Mouse (Mus musculus) spleen, adult 2 months (tissue): ENCODE measurements around the gene Morn3. TPM values are rescaled to one million over a fixed set of nuclear protein-coding genes. Genes with fewer than 3 reads are reported as not detected.

Experiments
- DNase-seq, 2 experiments: peaks; one replicate each; pipeline versions ENCODE4 v3.0.0 to v3.0.0-alpha.2; 2012 to 2021; ENCODE audit warnings: low spot score in 2 of 2, low read depth in 1 of 2
- H3K27ac ChIP-seq: fragments of 200-500 bp; 2 replicates; pipeline ENCODE4 v1.5.1; 2012; ENCODE audit warnings: low read length, inconsistent platforms; ENCODE audit not compliant: insufficient read depth
- H3K27me3 ChIP-seq: fragments of 200-500 bp; 2 replicates; pipeline ENCODE4 v1.6.1; 2012; ENCODE audit warnings: mild to moderate bottlenecking, moderate library complexity, low read length, inconsistent platforms; ENCODE audit not compliant: control insufficient read depth, insufficient read depth
- H3K36me3 ChIP-seq: fragments of 200-500 bp; 2 replicates; pipeline ENCODE4 v1.6.1; 2012; ENCODE audit warnings: mild to moderate bottlenecking, low read length, inconsistent platforms; ENCODE audit not compliant: control insufficient read depth, insufficient read depth
- H3K4me1 ChIP-seq: fragments of 200-500 bp; 2 replicates; pipeline ENCODE4 v1.6.1; 2011; ENCODE audit warnings: inconsistent platforms; ENCODE audit not compliant: control insufficient read depth, insufficient read depth, insufficient read length
- H3K4me3 ChIP-seq: fragments of 200-500 bp; 2 replicates; pipeline ENCODE4 v1.5.1; 2011; ENCODE audit warnings: mild to moderate bottlenecking, inconsistent platforms; ENCODE audit not compliant: insufficient read depth, insufficient read length; ENCODE audit errors: extremely low read depth
- CTCF ChIP-seq: fragments of 200-500 bp; IDR thresholded peaks from 2 replicates; pipeline ENCODE4 v1.5.1; 2011; ENCODE audit warnings: mild to moderate bottlenecking, inconsistent platforms; ENCODE audit not compliant: insufficient read depth, insufficient read length, insufficient replicate concordance; ENCODE audit errors: extremely low read depth
- POLR2A ChIP-seq: fragments of 200-500 bp; IDR thresholded peaks from 2 replicates; pipeline ENCODE4 v1.6.1; 2011; ENCODE audit warnings: low read depth, low read length, inconsistent platforms
- WGBS: fragments of 180-500 bp; shearing (Covaris S2); methylation state at CpG from one replicate; pipeline ENCODE4 v1.1.7; 2018; 5-methylcytosine and 5-hydroxymethylcytosine counted together
- polyA plus RNA-seq: library from polyadenylated mRNA; depleted of rRNA; stranded (reverse); fragments of >200 nt; gene quantifications from 2 replicates; pipeline ENCODE4 v1.2.3, GENCODE M21; 2012

Gene Morn3
- polyA plus RNA-seq, 1 experiment = not detected

- no peak for TF ChIP-seq POLR2A
- peak; percentile 62; the same call in 1 of the 2 replicates for TF ChIP-seq CTCF
- 33% methylated on average over 9 of the region's 9 CpGs for WGBS
- Histone ChIP-seq H3K27me3 (no peaks in the 10 kb centered on the region), H3K4me3 (no peak overlapping the region), H3K4me1 (peaks cover 7% of the 10 kb centered on the region; the same call in 1 of the 2 replicates), H3K27ac (no peak overlapping the region), H3K36me3 (no peaks in the 10 kb centered on the region)
- DNase-seq = peak in 1 of 2 experiments; percentile 63
These were observed 1.1 kb downstream of the Morn3 start for GRCm38 (mm10) chr5:123045561-123046295.

GRCm38 (mm10) chr5:123043856-123044255 is 3.0 kb downstream of the Morn3 start:
- Histone ChIP-seq H3K4me1 (peaks cover 8% of the 10 kb centered on the region), H3K36me3 (no peaks in the 10 kb centered on the region), H3K27ac (no peak overlapping the region), H3K4me3 (no peak overlapping the region), H3K27me3 (no peaks in the 10 kb centered on the region)
- peak in 1 of 2 experiments; percentile 21 for DNase-seq
- 33% methylated on average over 7 of the region's 7 CpGs for WGBS
- TF ChIP-seq POLR2A = no peak
- peak; percentile 34; the same call in 1 of the 2 replicates for TF ChIP-seq CTCF

DNA sequence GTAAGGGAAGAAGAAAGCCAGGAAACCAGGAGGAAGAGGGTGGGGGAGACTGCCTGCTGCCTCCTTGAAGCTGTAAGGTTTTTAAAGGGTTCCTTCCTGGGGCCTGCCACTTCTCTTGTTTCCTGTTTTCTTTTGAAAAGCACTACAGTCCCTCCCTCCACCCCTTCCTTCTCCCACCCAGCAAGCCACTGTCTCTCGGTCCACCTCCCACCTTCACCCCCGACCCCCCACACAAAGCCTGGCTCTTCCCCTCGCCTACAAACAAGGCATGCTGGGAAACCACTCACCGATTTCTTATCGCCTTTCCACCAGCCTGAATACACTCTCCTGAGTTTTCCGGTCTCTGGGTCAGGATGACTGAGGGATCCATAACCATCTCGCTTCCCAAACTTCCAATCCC is 6.0 kb downstream of the Morn3 start:
- WGBS = 12% methylated on average over 7 of the region's 7 CpGs
- DNase-seq = peak in 1 of 2 experiments; percentile 14
- Histone ChIP-seq H3K27ac (peak overlapping the region; percentile 62), H3K36me3 (no peaks in the 10 kb centered on the region), H3K4me3 (no peak overlapping the region), H3K4me1 (peaks cover 14% of the 10 kb centered on the region), H3K27me3 (no peaks in the 10 kb centered on the region)
- TF ChIP-seq CTCF (no peak), POLR2A (no peak)

- 4% methylated on average over 25 of the region's 25 CpGs for WGBS
- Histone ChIP-seq H3K4me3 (peak overlapping the region; percentile 50), H3K27me3 (no peaks in the 10 kb centered on the region), H3K4me1 (peaks cover 14% of the 10 kb centered on the region), H3K27ac (peak overlapping the region; percentile 19), H3K36me3 (no peaks in the 10 kb centered on the region)
- TF ChIP-seq CTCF (no peak), POLR2A (peak; percentile 48)
- DNase-seq = peak; percentile 60 to 86
These were observed 7.6 kb downstream of the Morn3 start for GRCm38 (mm10) chr5:123039120-123039752.

- no peak for TF ChIP-seq POLR2A
- TF ChIP-seq CTCF = no peak
- H3K36me3 ChIP-seq = no peaks in the 10 kb centered on the region
- peaks cover 14% of the 10 kb centered on the region for H3K4me1 ChIP-seq
- H3K27ac ChIP-seq = no peak overlapping the region
- DNase-seq = no peak
- no peak overlapping the region for H3K4me3 ChIP-seq
- 16% methylated on average over 5 of the region's 5 CpGs for WGBS
- no peaks in the 10 kb centered on the region for H3K27me3 ChIP-seq
These were observed 8.7 kb downstream of the Morn3 start for GRCm38 (mm10) chr5:123038115-123038514.

GRCm38 (mm10) chr5:123035564-123035963 is 11.3 kb downstream of the Morn3 start:
- DNase-seq = no peak
- TF ChIP-seq POLR2A (no peak), CTCF (no peak)

More at GRCm38 (mm10) chr5:123035564-123035963, 11.3 kb downstream of the Morn3 start:
- Histone ChIP-seq H3K27ac (no peak overlapping the region), H3K36me3 (peaks cover 2% of the 10 kb centered on the region; the same call in 1 of the 2 replicates), H3K27me3 (no peaks in the 10 kb centered on the region), H3K4me1 (peaks cover 9% of the 10 kb centered on the region), H3K4me3 (no peak overlapping the region)
- WGBS = 35% methylated on average over 6 of the region's 6 CpGs
